9 mouse cellular contexts compared by ENCODE assay signal in genomic region chr4:134956328-134956727, GRCm38 (mm10). TPM values are rescaled to one million over a fixed set of nuclear protein-coding genes. Genes with fewer than 3 reads are reported as not detected.
DNase-seq lines count a peak whose midpoint lies in the region; ATAC-seq and TF ChIP-seq lines count a peak whose summit lies in the region.
"Had no signal": no experiment of that assay in that cellular context is flagged by ENCODE, and none has a peak within 500 bp of the region (broad histone marks: within the 10 kb centered on the region; RNA-seq: fewer than 3 reads in every experiment).

No protein-coding gene starts in this region.

- no peaks in the 10 kb centered on the region; the same call in 1 of the 2 replicates for H3K27me3 ChIP-seq in hindbrain, embryonic 11.5 days (ENCODE audit: control insufficient read depth, insufficient read depth, low read length)
- H3K27me3 ChIP-seq in hindbrain, embryonic 12.5 days = peaks cover 23% of the 10 kb centered on the region
- no peaks in the 10 kb centered on the region; the same call in 1 of the 2 replicates for H3K27me3 ChIP-seq in limb, embryonic 14.5 days (ENCODE audit: control insufficient read depth, insufficient read depth, low read length)

- DNase-seq in hindbrain, embryonic 11.5 days (ENCODE audit: low spot score) = peak; percentile 78
- DNase-seq in ZHBTc4 (ENCODE audit: low read depth, low spot score) = peak; percentile 84
- peak; percentile 85 for DNase-seq in embryo, embryonic 10 days (ENCODE audit: low spot score)
- peak; percentile 84 for DNase-seq in induced T-regulatory cell, adult 2 months (ENCODE audit: low read depth)
- DNase-seq in limb, embryonic 14.5 days (ENCODE audit: low spot score) = peak; percentile 58
- peak; percentile 70 for DNase-seq in thymus, postnatal 25 days

- no peak overlapping the region for H3K9ac ChIP-seq in hindbrain, embryonic 11.5 days (ENCODE audit: low read depth, low read length)
- H3K9ac ChIP-seq in hindbrain, embryonic 12.5 days = no peak overlapping the region
- no peak overlapping the region for H3K9ac ChIP-seq in limb, embryonic 14.5 days (ENCODE audit: low read depth, low read length, severe bottlenecking)

- H3K4me2 ChIP-seq in hindbrain, embryonic 11.5 days (replicated peaks; ENCODE audit: low read depth, low read length) = no peak overlapping the region
- H3K4me2 ChIP-seq in hindbrain, embryonic 12.5 days (replicated peaks) = no peak overlapping the region
- H3K4me2 ChIP-seq in limb, embryonic 14.5 days (replicated peaks; ENCODE audit: low read depth, low read length, severe bottlenecking) = no peak overlapping the region

- H3K4me1 ChIP-seq in hindbrain, embryonic 11.5 days (replicated peaks; ENCODE audit: control insufficient read depth, insufficient read depth, low read length) = 0 out of 2 replicates have a peak, but pooled peaks cover 2% of the 10 kb centered on the region
- H3K4me1 ChIP-seq in hindbrain, embryonic 12.5 days = no peaks in the 10 kb centered on the region
- H3K4me1 ChIP-seq in limb, embryonic 14.5 days (ENCODE audit: control insufficient read depth, insufficient read depth, low read length) = no peaks in the 10 kb centered on the region

- H3K9me3 ChIP-seq in hindbrain, embryonic 11.5 days (ENCODE audit: control insufficient read depth, low read length) = no peaks in the 10 kb centered on the region
- H3K9me3 ChIP-seq in hindbrain, embryonic 12.5 days (replicated peaks) = no peaks in the 10 kb centered on the region
- no peaks in the 10 kb centered on the region for H3K9me3 ChIP-seq in limb, embryonic 14.5 days (ENCODE audit: control insufficient read depth, low read length)

- H3K4me3 ChIP-seq in hindbrain, embryonic 11.5 days (ENCODE audit: low read depth, low read length) = no peak overlapping the region
- no peak overlapping the region for H3K4me3 ChIP-seq in hindbrain, embryonic 12.5 days
- H3K4me3 ChIP-seq in limb, embryonic 14.5 days (replicated peaks; ENCODE audit: low read length) = no peak overlapping the region
- H3K4me3 ChIP-seq: erythroblast, embryonic 14.5 days had no signal

- no peak for ATAC-seq in hindbrain, embryonic 11.5 days (ENCODE audit: low FRiP score)
- no peak for ATAC-seq in hindbrain, embryonic 12.5 days (ENCODE audit: low FRiP score)
- no peak for ATAC-seq in limb, embryonic 14.5 days (ENCODE audit: low FRiP score, low read depth)
- peak; percentile 49; the same call in 1 of the 2 replicates for ATAC-seq in neutrophil, adult 5-6 weeks (ENCODE audit: extremely low read depth, insufficient number of reproducible peaks, low FRiP score, poor library complexity, severe bottlenecking)

- 32% methylated on average over 3 of the region's 3 CpGs for WGBS in hindbrain, embryonic 11.5 days
- 20% methylated on average over 3 of the region's 3 CpGs for WGBS in hindbrain, embryonic 12.5 days
- WGBS in limb, embryonic 14.5 days = 25% methylated on average over 3 of the region's 3 CpGs

- H3K27ac ChIP-seq in hindbrain, embryonic 11.5 days (ENCODE audit: low read depth, low read length) = no peak overlapping the region
- no peak overlapping the region for H3K27ac ChIP-seq in hindbrain, embryonic 12.5 days
- no peak overlapping the region for H3K27ac ChIP-seq in limb, embryonic 14.5 days (replicated peaks; ENCODE audit: low read depth, low read length)

- H3K36me3 ChIP-seq in hindbrain, embryonic 11.5 days (ENCODE audit: control insufficient read depth, insufficient read depth, low read length) = no peaks in the 10 kb centered on the region
- no peaks in the 10 kb centered on the region for H3K36me3 ChIP-seq in hindbrain, embryonic 12.5 days
- no peaks in the 10 kb centered on the region for H3K36me3 ChIP-seq in limb, embryonic 14.5 days (ENCODE audit: control insufficient read depth, insufficient read depth, low read length)

- TF ChIP-seq POLR2A in limb, embryonic 14.5 days (IDR thresholded peaks at IDR 0.05; ENCODE audit: borderline replicate concordance, extremely low read depth, insufficient read depth, insufficient read length) = no peak

RNA-seq across cellular contexts. Expression of gene Syf2, which starts 25.6 kb away (rescaled TPM):
- polyA plus RNA-seq in hindbrain, embryonic 11.5 days (2014; fragmentation: Nextera tagmentation; extraction: Ambion mirVana) = 77.6 and 80.3 TPM in 2 replicates
- polyA plus RNA-seq in hindbrain, embryonic 12.5 days (2016; fragmentation: Nextera tagmentation; extraction: Ambion mirVana) = 77.2 and 80.7 TPM in 2 replicates
- 41.4 and 64.5 TPM in 2 replicates for polyA plus RNA-seq in limb, embryonic 14.5 days (2012; rRNA removed)
- polyA plus RNA-seq in limb, embryonic 14.5 days (2014; fragmentation: Nextera tagmentation; extraction: Ambion mirVana) = 64.3 and 69.1 TPM in 2 replicates
- total RNA-seq in neutrophil, adult 5-6 weeks (2017) = 473 and 479 TPM in 2 replicates

RNA-seq across cellular contexts. Expression of gene Rsrp1, which starts 32.9 kb away (rescaled TPM):
- polyA plus RNA-seq in hindbrain, embryonic 11.5 days (2014; fragmentation: Nextera tagmentation; extraction: Ambion mirVana) = 382 and 434 TPM in 2 replicates
- polyA plus RNA-seq in hindbrain, embryonic 12.5 days (2016; fragmentation: Nextera tagmentation; extraction: Ambion mirVana) = 536 and 591 TPM in 2 replicates
- 627 and 690 TPM in 2 replicates for polyA plus RNA-seq in limb, embryonic 14.5 days (2012; rRNA removed)
- 416 and 463 TPM in 2 replicates for polyA plus RNA-seq in limb, embryonic 14.5 days (2014; fragmentation: Nextera tagmentation; extraction: Ambion mirVana)
- total RNA-seq in neutrophil, adult 5-6 weeks (2017) = 622 and 656 TPM in 2 replicates

RNA-seq across cellular contexts. Expression of gene Tmem50a, which starts 41.5 kb away (rescaled TPM):
- polyA plus RNA-seq in hindbrain, embryonic 11.5 days (2014; fragmentation: Nextera tagmentation; extraction: Ambion mirVana) = 153 and 167 TPM in 2 replicates
- polyA plus RNA-seq in hindbrain, embryonic 12.5 days (2016; fragmentation: Nextera tagmentation; extraction: Ambion mirVana) = 163 and 169 TPM in 2 replicates
- 119 and 131 TPM in 2 replicates for polyA plus RNA-seq in limb, embryonic 14.5 days (2012; rRNA removed)
- polyA plus RNA-seq in limb, embryonic 14.5 days (2014; fragmentation: Nextera tagmentation; extraction: Ambion mirVana) = 166 TPM in 2 replicates
- 292 TPM in 2 replicates for total RNA-seq in neutrophil, adult 5-6 weeks (2017)
